Mouse (Mus musculus): ENCODE results near the gene Coro2a. TPM values are rescaled to one million over a fixed set of nuclear protein-coding genes. Genes with fewer than 3 reads are reported as not detected.
"Not testable (repeated sequence)": the region's sequence is repeated elsewhere in the genome, so short reads cannot be mapped to it uniquely, and the experiment has no call there.

Coro2a gene
- polyA plus RNA-seq, 1 experiment from 2014 or later: 5.9 TPM

- WGBS: 89% methylated on average over 8 of the region's 8 CpGs
- H3K27me3 ChIP-seq (ENCODE audit: insufficient read depth, low read length); ATAC-seq (ENCODE audit: low FRiP score, low TSS enrichment): not testable (repeated sequence)
Observed at GRCm38 (mm10) chr4:46578796-46579346, 23.1 kb downstream of the Coro2a start.

GRCm38 (mm10) chr4:46578228-46578627 is 23.8 kb downstream of the Coro2a start:
- no peak overlapping the region for H3K9ac ChIP-seq (replicated peaks; ENCODE audit: low read length)
- 63% methylated on average over 1 of the region's 1 CpGs for WGBS
- peaks cover 11% of the 10 kb centered on the region; the same call in 1 of the 2 replicates for H3K9me3 ChIP-seq (ENCODE audit: low read length)
- no peak for ATAC-seq (ENCODE audit: low FRiP score, low TSS enrichment)
- no peak overlapping the region for H3K4me2 ChIP-seq (replicated peaks; ENCODE audit: low read depth, low read length)
- peaks cover 5% of the 10 kb centered on the region; the same call in 1 of the 2 replicates for H3K4me1 ChIP-seq (ENCODE audit: insufficient read depth, low read length)
- H3K4me3 ChIP-seq (ENCODE audit: low read length): no peak overlapping the region
- no peak overlapping the region for H3K27ac ChIP-seq (ENCODE audit: low read length)
- no peaks in the 10 kb centered on the region for H3K36me3 ChIP-seq (ENCODE audit: insufficient read depth, low read length)
- no peaks in the 10 kb centered on the region for H3K27me3 ChIP-seq (ENCODE audit: insufficient read depth, low read length)

More at GRCm38 (mm10) chr4:46578796-46579346, 23.1 kb downstream of the Coro2a start:
- not testable (repeated sequence) for H3K4me1 ChIP-seq (ENCODE audit: insufficient read depth, low read length); H3K36me3 ChIP-seq (ENCODE audit: insufficient read depth, low read length); H3K4me3 ChIP-seq (ENCODE audit: low read length); H3K4me2 ChIP-seq (replicated peaks; ENCODE audit: low read depth, low read length); H3K27ac ChIP-seq (ENCODE audit: low read length); H3K9ac ChIP-seq (replicated peaks; ENCODE audit: low read length)
- H3K9me3 ChIP-seq (ENCODE audit: low read length): peaks cover 11% of the 10 kb centered on the region; the same call in 1 of the 2 replicates

GRCm38 (mm10) chr4:46575509-46576284 is 26.3 kb downstream of the Coro2a start:
- not testable (repeated sequence) for H3K4me1 ChIP-seq (ENCODE audit: insufficient read depth, low read length); H3K27me3 ChIP-seq (ENCODE audit: insufficient read depth, low read length); H3K4me3 ChIP-seq (ENCODE audit: low read length); H3K4me2 ChIP-seq (replicated peaks; ENCODE audit: low read depth, low read length); H3K9me3 ChIP-seq (ENCODE audit: low read length); H3K27ac ChIP-seq (ENCODE audit: low read length); H3K36me3 ChIP-seq (ENCODE audit: insufficient read depth, low read length); ATAC-seq (ENCODE audit: low FRiP score, low TSS enrichment); H3K9ac ChIP-seq (replicated peaks; ENCODE audit: low read length)
- WGBS: 88% methylated on average over 6 of the region's 10 CpGs

GRCm38 (mm10) chr4:46574841-46575240 is 27.2 kb downstream of the Coro2a start:
- Histone ChIP-seq H3K36me3 (ENCODE audit: insufficient read depth, low read length) (no peaks in the 10 kb centered on the region), H3K27ac (ENCODE audit: low read length) (no peak overlapping the region), H3K4me1 (ENCODE audit: insufficient read depth, low read length) (peaks cover 5% of the 10 kb centered on the region; the same call in 1 of the 2 replicates), H3K4me2 (replicated peaks; ENCODE audit: low read depth, low read length) (no peak overlapping the region), H3K4me3 (ENCODE audit: low read length) (no peak overlapping the region), H3K9ac (replicated peaks; ENCODE audit: low read length) (no peak overlapping the region), H3K27me3 (ENCODE audit: insufficient read depth, low read length) (no peaks in the 10 kb centered on the region), H3K9me3 (ENCODE audit: low read length) (peaks cover 4% of the 10 kb centered on the region; the same call in 1 of the 2 replicates)
- WGBS: 66% methylated on average over 10 of the region's 12 CpGs
- no peak for ATAC-seq (ENCODE audit: low FRiP score, low TSS enrichment)

GRCm38 (mm10) chr4:46574024-46574753 is 27.8 kb downstream of the Coro2a start:
- no peak overlapping the region for H3K4me2 ChIP-seq (replicated peaks; ENCODE audit: low read depth, low read length)
- no peak overlapping the region for H3K4me3 ChIP-seq (ENCODE audit: low read length)
- no peaks in the 10 kb centered on the region for H3K27me3 ChIP-seq (ENCODE audit: insufficient read depth, low read length)
- no peaks in the 10 kb centered on the region for H3K36me3 ChIP-seq (ENCODE audit: insufficient read depth, low read length)
- H3K27ac ChIP-seq (ENCODE audit: low read length): no peak overlapping the region
- peaks cover 4% of the 10 kb centered on the region; the same call in 1 of the 2 replicates for H3K9me3 ChIP-seq (ENCODE audit: low read length)
- peaks cover 5% of the 10 kb centered on the region; the same call in 1 of the 2 replicates for H3K4me1 ChIP-seq (ENCODE audit: insufficient read depth, low read length)
- 37% methylated on average over 9 of the region's 9 CpGs for WGBS
- no peak overlapping the region for H3K9ac ChIP-seq (replicated peaks; ENCODE audit: low read length)
- no peak for ATAC-seq (ENCODE audit: low FRiP score, low TSS enrichment)

GRCm38 (mm10) chr4:46572616-46573015 is 29.4 kb downstream of the Coro2a start:
- no peak for ATAC-seq (ENCODE audit: low FRiP score, low TSS enrichment)
- 71% methylated on average over 4 of the region's 4 CpGs for WGBS
- no peak overlapping the region for H3K4me3 ChIP-seq (ENCODE audit: low read length)

GRCm38 (mm10) chr4:46571744-46572143 is 30.3 kb downstream of the Coro2a start:
- no peak overlapping the region for H3K4me2 ChIP-seq (replicated peaks; ENCODE audit: low read depth, low read length)
- WGBS: 90% methylated on average over 9 of the region's 9 CpGs

More at GRCm38 (mm10) chr4:46572616-46573015, 29.4 kb downstream of the Coro2a start:
- no peaks in the 10 kb centered on the region for H3K27me3 ChIP-seq (ENCODE audit: insufficient read depth, low read length)
- H3K9ac ChIP-seq (replicated peaks; ENCODE audit: low read length): no peak overlapping the region
- H3K27ac ChIP-seq (ENCODE audit: low read length): no peak overlapping the region
- H3K4me1 ChIP-seq (ENCODE audit: insufficient read depth, low read length): peaks cover 5% of the 10 kb centered on the region; the same call in 1 of the 2 replicates
- no peak overlapping the region for H3K4me2 ChIP-seq (replicated peaks; ENCODE audit: low read depth, low read length)
- no peaks in the 10 kb centered on the region for H3K36me3 ChIP-seq (ENCODE audit: insufficient read depth, low read length)
- peaks cover 4% of the 10 kb centered on the region; the same call in 1 of the 2 replicates for H3K9me3 ChIP-seq (ENCODE audit: low read length)

GRCm38 (mm10) chr4:46569671-46570070 is 32.3 kb downstream of the Coro2a start:
- ATAC-seq (ENCODE audit: low FRiP score, low TSS enrichment): no peak
- H3K9me3 ChIP-seq (ENCODE audit: low read length): peaks cover 4% of the 10 kb centered on the region; the same call in 1 of the 2 replicates
- WGBS: 41% methylated on average over 5 of the region's 5 CpGs

More at GRCm38 (mm10) chr4:46571744-46572143, 30.3 kb downstream of the Coro2a start:
- H3K9ac ChIP-seq (replicated peaks; ENCODE audit: low read length): no peak overlapping the region
- ATAC-seq (ENCODE audit: low FRiP score, low TSS enrichment): no peak
- H3K36me3 ChIP-seq (ENCODE audit: insufficient read depth, low read length): no peaks in the 10 kb centered on the region
- H3K27me3 ChIP-seq (ENCODE audit: insufficient read depth, low read length): no peaks in the 10 kb centered on the region
- no peak overlapping the region for H3K27ac ChIP-seq (ENCODE audit: low read length)
- H3K4me3 ChIP-seq (ENCODE audit: low read length): no peak overlapping the region
- peaks cover 4% of the 10 kb centered on the region; the same call in 1 of the 2 replicates for H3K9me3 ChIP-seq (ENCODE audit: low read length)
- peaks cover 5% of the 10 kb centered on the region; the same call in 1 of the 2 replicates for H3K4me1 ChIP-seq (ENCODE audit: insufficient read depth, low read length)

GRCm38 (mm10) chr4:46568169-46568568 is 33.8 kb downstream of the Coro2a start:
- no peaks in the 10 kb centered on the region for H3K4me1 ChIP-seq (ENCODE audit: insufficient read depth, low read length)
- H3K36me3 ChIP-seq (ENCODE audit: insufficient read depth, low read length): no peaks in the 10 kb centered on the region
- peaks cover 4% of the 10 kb centered on the region; the same call in 1 of the 2 replicates for H3K9me3 ChIP-seq (ENCODE audit: low read length)
- 87% methylated on average over 8 of the region's 8 CpGs for WGBS
- ATAC-seq (ENCODE audit: low FRiP score, low TSS enrichment): no peak
- H3K9ac ChIP-seq (replicated peaks; ENCODE audit: low read length): no peak overlapping the region
- H3K27me3 ChIP-seq (ENCODE audit: insufficient read depth, low read length): no peaks in the 10 kb centered on the region
- no peak overlapping the region for H3K4me2 ChIP-seq (replicated peaks; ENCODE audit: low read depth, low read length)
- no peak overlapping the region for H3K4me3 ChIP-seq (ENCODE audit: low read length)
- no peak overlapping the region for H3K27ac ChIP-seq (ENCODE audit: low read length)

More at GRCm38 (mm10) chr4:46569671-46570070, 32.3 kb downstream of the Coro2a start:
- Histone ChIP-seq H3K4me2 (replicated peaks; ENCODE audit: low read depth, low read length) (no peak overlapping the region), H3K27ac (ENCODE audit: low read length) (no peak overlapping the region), H3K9ac (replicated peaks; ENCODE audit: low read length) (no peak overlapping the region), H3K4me1 (ENCODE audit: insufficient read depth, low read length) (peaks cover 2% of the 10 kb centered on the region; the same call in 1 of the 2 replicates), H3K4me3 (ENCODE audit: low read length) (no peak overlapping the region), H3K27me3 (ENCODE audit: insufficient read depth, low read length) (no peaks in the 10 kb centered on the region), H3K36me3 (ENCODE audit: insufficient read depth, low read length) (no peaks in the 10 kb centered on the region)

Measured in kidney, embryonic 16.5 days (tissue).